ENCODE assay signal across 15 mouse cellular contexts in the genomic region with DNA sequence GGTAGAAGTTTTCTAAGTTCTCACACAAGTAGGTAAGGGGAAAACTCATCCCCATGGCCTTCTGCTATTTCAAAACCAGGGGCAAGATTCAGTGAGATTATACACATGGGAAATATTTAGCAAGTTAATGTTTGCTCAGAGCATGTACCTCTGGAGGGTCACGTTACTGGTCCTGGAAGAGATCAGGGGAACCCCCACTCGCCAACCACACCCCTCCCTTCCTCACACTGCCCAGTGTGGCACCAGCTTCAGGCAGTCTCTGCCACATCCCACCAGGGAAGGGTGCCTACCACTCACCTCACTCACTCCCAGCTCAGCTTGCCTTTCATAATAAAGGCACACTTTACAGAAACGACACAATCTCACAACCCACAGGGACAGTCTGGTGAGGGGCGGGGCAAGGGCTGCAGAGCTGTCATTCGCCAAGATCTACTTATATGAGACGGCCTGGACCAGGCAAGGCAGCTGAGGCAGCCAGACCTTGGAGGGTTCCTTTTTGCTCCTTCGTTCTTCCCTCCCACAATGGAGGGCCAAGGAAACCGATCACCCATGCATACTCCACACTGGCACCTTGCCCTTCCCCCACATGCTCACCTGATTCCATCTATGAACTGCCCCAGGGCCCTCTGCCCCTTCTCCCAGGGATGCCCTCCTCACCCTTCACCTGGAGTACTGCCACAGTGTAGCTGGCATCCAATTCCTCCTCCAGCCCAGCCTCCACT. TPM values are rescaled to one million over a fixed set of nuclear protein-coding genes. Genes with fewer than 3 reads are reported as not detected.
DNase-seq lines count a peak whose midpoint lies in the region; TF ChIP-seq lines count a peak whose summit lies in the region.
"Had no signal": no experiment of that assay in that cellular context is flagged by ENCODE, and none has a peak within 500 bp of the region (broad histone marks: within the 10 kb centered on the region; RNA-seq: fewer than 3 reads in every experiment).

No protein-coding gene starts in this region.

- intact Hi-C loops in gastrocnemius, adult 2 months (cut with DNase I): no loop called here
- intact Hi-C loops in gastrocnemius, postnatal 36 days (cut with DNase I): loop anchor here (2.0 to 5.0 kb wide), 2 partner anchors 15 to 135 kb away; no protein-coding TSS in a partner anchor

- no peak for TF ChIP-seq CTCF in gastrocnemius, adult 2 months (IDR thresholded peaks at IDR 0.05)

- no peak overlapping the region for H3K4me3 ChIP-seq in gastrocnemius, adult 2 months
- H3K4me3 ChIP-seq: embryonic facial prominence, embryonic 12.5 days; liver, embryonic 15.5 days; midbrain, embryonic 12.5 days; myocyte had no signal

- peak overlapping the region; percentile 2; the same call in 1 of the 2 replicates for H3K27ac ChIP-seq in gastrocnemius, adult 2 months
- H3K27ac ChIP-seq: embryonic facial prominence, embryonic 12.5 days; liver, embryonic 15.5 days; midbrain, embryonic 12.5 days; stomach, postnatal 0 days had no signal

- no peak for DNase-seq in gastrocnemius, adult 2 months
- no peak for DNase-seq in gastrocnemius, postnatal 36 days
- DNase-seq in cerebellum, adult 9-11 months: peak; percentile 67
- DNase-seq in kidney, adult 18-20 months: peak; percentile 80
- DNase-seq in kidney, postnatal 25 days: peak; percentile 78 to 89
- no peak for DNase-seq in yolk sac, embryonic 10.5 days (ENCODE audit: low spot score)
- DNase-seq in layer of hippocampus, postnatal 14 days (ENCODE audit: low spot score in 2 of 2): no peak
- DNase-seq: forebrain, postnatal 0 days; lung, postnatal 4 days; thymus, postnatal 36 days had no signal

RNA-seq across cellular contexts. Expression of a gene that starts 5.7 kb away (rescaled TPM):
- 1 to 10 TPM; 2.5 to 3.1 TPM for total RNA-seq in gastrocnemius, adult 2 months (2021)
- 1 to 10 TPM; 1.9 to 2.2 TPM for total RNA-seq in gastrocnemius, postnatal 36 days (2021)
- total RNA-seq in layer of hippocampus, postnatal 14 days (2021): 10 to 100 TPM; 14.8 to 18.4 TPM

Comparison
In these comparisons a context has a peak if more than half of its experiments do, and no peak if none do; other contexts are left out.
1. DNase-seq: peak in cerebellum, adult 9-11 months (single experiment), kidney, adult 18-20 months (single experiment) and kidney, postnatal 25 days (2 of 2); none in gastrocnemius, adult 2 months (single experiment), gastrocnemius, postnatal 36 days (0 of 2), yolk sac, embryonic 10.5 days (single experiment) and layer of hippocampus, postnatal 14 days (0 of 2).